Mouse (Mus musculus) forebrain, embryonic 13.5 days (tissue): ENCODE measurements at regions not wholly inside any gene's neighbourhood (a gene's known extent, or its start where the extent isn't known, plus 50 kb on each side); places are given as distances from the start of the nearest gene placed in this dataset.

Source experiments
- ATAC-seq: fragments of 200-750 bp; cut with Nextera tagmentation; 2 replicates; pipeline ENCODE4 v1.8.0; 2017
- H3K27ac ChIP-seq: fragments of 300-500 bp; sonication (generic); 2 replicates; pipeline ENCODE4 v1.5.1; 2015; ENCODE audit warnings: inconsistent platforms, mild to moderate bottlenecking, moderate library complexity
- H3K27me3 ChIP-seq: fragments of 300-500 bp; sonication (generic); 2 replicates; pipeline ENCODE4 v1.6.1; 2015; ENCODE audit warnings: mild to moderate bottlenecking, inconsistent platforms
- H3K36me3 ChIP-seq: fragments of 300-500 bp; sonication (generic); 2 replicates; pipeline ENCODE4 v1.6.1; 2015; ENCODE audit warnings: mild to moderate bottlenecking, inconsistent platforms; ENCODE audit not compliant: poor library complexity, severe bottlenecking
- H3K4me1 ChIP-seq: fragments of 300-500 bp; sonication (generic); 2 replicates; pipeline ENCODE4 v1.6.1; 2015; ENCODE audit warnings: inconsistent platforms
- H3K4me2 ChIP-seq: fragments of 300-500 bp; sonication (generic); 2 replicates; pipeline ENCODE4 v1.6.1; 2015; ENCODE audit warnings: inconsistent platforms, mild to moderate bottlenecking, moderate library complexity
- H3K4me3 ChIP-seq: fragments of 300-500 bp; sonication (generic); 2 replicates; pipeline ENCODE4 v1.5.1; 2015; ENCODE audit warnings: mild to moderate bottlenecking, inconsistent platforms
- H3K9ac ChIP-seq: fragments of 300-500 bp; sonication (generic); 2 replicates; pipeline ENCODE4 v1.6.1; 2015; ENCODE audit warnings: mild to moderate bottlenecking, inconsistent platforms
- H3K9me3 ChIP-seq: fragments of 300-500 bp; sonication (generic); replicated peaks from 2 replicates; pipeline ENCODE4 v1.6.1; 2016; ENCODE audit warnings: inconsistent platforms
- WGBS: fragments of 180-500 bp; shearing (Covaris S2); methylation state at CpG from one replicate; pipeline ENCODE4 v1.1.7; 2015; 5-methylcytosine and 5-hydroxymethylcytosine counted together

DNA sequence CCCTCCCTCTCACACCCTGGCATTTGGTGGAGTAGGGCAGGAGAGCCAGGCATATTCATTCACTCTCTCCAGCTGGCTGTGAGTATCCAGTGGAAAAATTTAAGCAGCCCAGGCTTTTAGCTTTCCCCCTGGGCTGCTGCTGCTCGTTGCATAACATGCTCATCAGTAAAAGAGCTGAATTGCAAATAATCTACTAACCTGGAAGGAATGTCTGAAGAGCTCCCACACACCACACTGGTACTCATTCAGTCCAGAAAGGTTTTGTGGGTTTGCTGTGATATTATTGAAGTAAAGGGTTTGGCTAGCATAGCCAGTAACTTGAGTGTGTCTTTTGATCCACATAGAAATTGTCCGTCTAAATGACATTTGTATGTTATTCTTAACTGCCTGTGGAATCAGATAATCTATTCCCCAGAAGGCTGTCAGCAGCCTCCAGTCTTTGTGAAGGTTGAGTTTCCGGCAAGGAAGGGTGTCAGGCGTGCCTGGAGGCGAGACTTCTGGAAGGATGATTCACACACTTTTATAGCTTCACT, 334.5 kb upstream of the Trib2 start:
- no peak for ATAC-seq

DNA sequence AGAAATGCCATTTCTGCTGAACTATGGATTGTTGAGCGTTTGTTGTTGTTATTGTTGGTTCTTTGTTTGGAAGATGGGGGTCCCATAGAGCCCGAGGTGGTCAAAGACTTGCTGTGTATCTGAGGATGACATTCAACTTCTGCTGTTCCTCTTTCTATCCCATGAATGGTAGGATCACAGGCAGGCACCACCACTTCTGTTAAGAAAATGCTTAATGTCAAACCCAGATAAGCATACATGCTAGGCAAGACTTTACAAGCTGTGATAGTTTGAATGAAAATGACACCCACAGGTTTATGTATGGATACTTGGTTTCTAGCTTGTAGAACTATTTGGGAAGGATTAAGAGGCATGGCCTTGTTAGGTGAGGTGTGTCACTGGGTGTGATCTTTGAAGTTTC, 330.2 kb upstream of the Trib2 start:
- Histone ChIP-seq H3K36me3 (no peaks in the 10 kb centered on the region), H3K4me1 (no peaks in the 10 kb centered on the region), H3K9ac (no peak overlapping the region), H3K9me3 (no peaks in the 10 kb centered on the region), H3K4me2 (no peak overlapping the region), H3K27ac (no peak overlapping the region), H3K27me3 (no peaks in the 10 kb centered on the region), H3K4me3 (no peak overlapping the region)
- 76% methylated on average over 2 of the region's 2 CpGs for WGBS
- ATAC-seq, result no peak

More for the DNA sequence above, 334.5 kb upstream of the Trib2 start:
- Histone ChIP-seq H3K9ac (no peak overlapping the region), H3K36me3 (no peaks in the 10 kb centered on the region), H3K4me1 (peaks cover 8% of the 10 kb centered on the region), H3K27me3 (no peaks in the 10 kb centered on the region), H3K9me3 (no peaks in the 10 kb centered on the region), H3K27ac (no peak overlapping the region), H3K4me3 (no peak overlapping the region), H3K4me2 (no peak overlapping the region)
- 68% methylated on average over 5 of the region's 5 CpGs for WGBS

DNA sequence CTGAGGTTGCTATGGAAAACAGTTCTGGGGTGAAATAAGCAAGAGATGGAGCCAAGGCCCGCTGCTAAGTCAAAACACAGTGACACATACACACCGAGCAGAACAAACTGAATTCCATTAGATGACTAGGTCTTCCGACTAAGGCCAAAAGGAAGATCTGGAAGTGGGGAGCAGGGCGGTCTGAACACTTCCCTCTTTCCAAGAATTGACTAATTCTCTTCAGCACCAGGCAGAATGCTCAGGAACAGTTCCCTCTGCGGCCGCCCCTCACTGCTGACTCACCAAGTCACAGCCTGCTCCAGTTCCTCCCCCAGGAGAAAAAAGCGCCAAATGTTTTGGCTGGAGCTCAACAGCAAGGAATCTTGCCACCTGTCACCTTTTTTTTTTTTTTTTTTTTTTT, 328.9 kb upstream of the Trib2 start:
- Histone ChIP-seq H3K4me1 (no peaks in the 10 kb centered on the region), H3K4me2 (no peak overlapping the region), H3K9me3 (no peaks in the 10 kb centered on the region), H3K4me3 (no peak overlapping the region), H3K9ac (no peak overlapping the region), H3K36me3 (no peaks in the 10 kb centered on the region), H3K27ac (no peak overlapping the region), H3K27me3 (no peaks in the 10 kb centered on the region)
- 86% methylated on average over 7 of the region's 7 CpGs for WGBS
- ATAC-seq, result no peak

DNA sequence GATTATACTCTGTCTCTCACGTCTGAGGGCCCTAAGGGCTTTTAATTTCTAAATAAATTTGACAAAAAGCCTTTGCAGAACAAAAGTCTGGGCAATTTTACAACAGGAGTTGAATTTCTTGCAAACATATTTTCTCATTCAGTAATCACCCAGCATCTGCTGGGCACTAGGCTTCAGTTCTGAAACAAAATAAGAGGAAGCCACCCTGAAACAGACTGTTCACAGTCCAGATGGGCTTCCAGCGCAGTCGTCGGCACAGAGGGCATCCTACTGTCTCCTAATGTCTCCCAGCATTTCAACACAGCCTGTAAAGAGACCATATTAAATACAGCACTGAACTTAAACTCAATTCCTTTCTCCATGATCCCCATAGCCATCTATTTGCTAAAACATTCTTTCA, 324.5 kb upstream of the Trib2 start:
- Histone ChIP-seq H3K9ac (no peak overlapping the region), H3K36me3 (no peaks in the 10 kb centered on the region), H3K27me3 (no peaks in the 10 kb centered on the region), H3K9me3 (no peaks in the 10 kb centered on the region), H3K4me1 (no peaks in the 10 kb centered on the region), H3K4me3 (no peak overlapping the region), H3K27ac (no peak overlapping the region), H3K4me2 (no peak overlapping the region)
- ATAC-seq, result no peak
- WGBS, result 68% methylated on average over 4 of the region's 4 CpGs

DNA sequence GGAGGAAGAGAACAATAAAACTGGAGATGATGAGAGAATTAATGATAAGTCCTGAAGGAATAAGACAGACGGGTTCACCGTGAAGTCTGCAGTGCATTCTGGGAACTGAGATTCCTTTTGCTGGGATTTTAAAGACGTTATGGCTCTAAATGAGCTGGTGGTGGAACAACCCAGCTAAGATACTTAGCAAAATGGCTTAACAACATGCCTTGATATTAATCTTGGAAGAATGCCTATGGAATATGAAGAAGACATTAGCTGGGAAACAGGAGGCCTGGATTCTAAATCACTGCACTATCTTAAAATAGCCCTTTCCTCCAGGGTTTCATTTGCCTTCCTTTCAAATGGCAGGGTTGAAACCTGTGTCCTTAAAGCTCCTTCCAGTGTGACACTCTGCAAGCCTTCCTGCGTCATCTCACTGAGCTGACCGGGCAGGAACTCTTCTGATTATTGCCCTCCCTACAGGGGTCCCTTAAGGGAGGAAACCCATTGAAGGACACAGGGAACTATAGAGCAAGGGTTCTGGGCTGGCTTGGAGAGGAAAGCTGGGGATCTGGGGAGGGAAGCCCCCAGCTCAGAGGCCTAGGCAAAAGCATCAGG, 323.9 kb upstream of the Trib2 start:
- Histone ChIP-seq H3K4me2 (no peak overlapping the region), H3K4me3 (no peak overlapping the region), H3K27me3 (no peaks in the 10 kb centered on the region), H3K27ac (no peak overlapping the region), H3K4me1 (no peaks in the 10 kb centered on the region), H3K9me3 (no peaks in the 10 kb centered on the region), H3K36me3 (no peaks in the 10 kb centered on the region), H3K9ac (no peak overlapping the region)
- 63% methylated on average over 5 of the region's 5 CpGs for WGBS
- ATAC-seq, result no peak

DNA sequence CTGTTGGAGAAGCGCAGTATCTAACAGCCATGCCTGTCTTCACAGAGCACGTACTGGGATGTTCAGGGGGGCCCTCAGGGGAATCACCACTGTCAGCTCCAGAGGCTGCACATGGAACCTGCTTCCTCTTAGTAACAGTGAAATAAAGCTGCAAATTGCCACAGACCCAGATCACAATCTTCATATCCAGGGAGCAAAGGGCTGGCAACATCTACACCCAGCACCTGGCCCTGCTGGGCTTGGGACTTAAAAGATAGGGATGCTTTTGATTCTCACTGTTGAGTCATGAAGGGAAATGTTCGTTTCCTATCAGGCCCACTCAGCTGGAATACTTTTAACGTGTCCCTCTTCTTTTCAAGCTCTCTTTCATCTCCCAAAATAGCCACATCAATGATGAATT, 322.4 kb upstream of the Trib2 start:
- no peak for ATAC-seq
- no peaks in the 10 kb centered on the region for H3K36me3 ChIP-seq
- 61% methylated on average over 4 of the region's 4 CpGs for WGBS

DNA sequence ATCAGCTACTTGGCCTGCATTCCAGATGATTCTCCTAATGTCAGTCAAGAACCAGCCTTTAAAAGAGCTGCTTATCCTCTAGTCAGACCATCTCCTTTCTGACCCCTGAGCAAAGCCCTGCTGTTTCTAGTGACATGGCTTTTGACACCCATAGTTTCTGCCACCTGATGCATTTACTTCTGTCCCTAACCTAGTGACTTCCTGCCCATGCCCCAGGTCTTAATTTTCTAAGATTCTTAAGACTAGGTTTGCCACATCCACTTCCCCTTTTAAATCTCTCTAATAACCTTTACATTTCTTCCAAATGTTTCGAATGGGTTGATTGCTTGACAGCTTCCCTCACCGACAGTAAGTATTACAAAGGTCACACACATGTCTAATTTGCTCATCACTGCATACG, 321.1 kb upstream of the Trib2 start:
- no peak overlapping the region for H3K27ac ChIP-seq
- WGBS, result 89% methylated on average over 3 of the region's 3 CpGs

More for the DNA sequence above, 322.4 kb upstream of the Trib2 start:
- H3K4me1 ChIP-seq, result no peaks in the 10 kb centered on the region
- H3K4me3 ChIP-seq, result no peak overlapping the region
- H3K4me2 ChIP-seq, result no peak overlapping the region
- no peaks in the 10 kb centered on the region for H3K9me3 ChIP-seq
- no peak overlapping the region for H3K27ac ChIP-seq
- H3K27me3 ChIP-seq, result no peaks in the 10 kb centered on the region
- no peak overlapping the region for H3K9ac ChIP-seq

DNA sequence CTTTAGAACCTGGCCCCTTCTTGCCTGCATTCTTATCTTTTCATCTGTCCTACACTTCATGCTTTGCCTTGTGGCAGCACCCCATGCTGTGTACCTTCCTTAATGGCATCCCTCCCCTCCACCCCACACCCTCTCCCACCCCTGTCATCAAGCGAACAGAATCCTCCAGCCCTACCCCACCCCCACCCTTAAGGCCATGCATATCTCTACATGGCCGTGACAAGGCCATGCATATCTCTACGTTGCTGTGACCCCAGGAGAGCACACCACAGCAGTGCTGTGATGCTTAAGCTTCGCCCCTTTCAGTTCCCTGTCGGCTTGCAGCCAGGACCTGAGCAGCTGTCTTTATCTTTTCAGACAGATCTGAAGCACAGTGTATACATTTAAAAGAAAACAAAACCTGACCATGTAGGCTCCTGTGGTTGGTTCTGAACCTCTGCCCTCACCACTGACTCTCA, 319.5 kb upstream of the Trib2 start:
- no peaks in the 10 kb centered on the region for H3K9me3 ChIP-seq
- no peak overlapping the region for H3K4me3 ChIP-seq
- no peak overlapping the region for H3K27ac ChIP-seq
- no peaks in the 10 kb centered on the region for H3K27me3 ChIP-seq
- 24% methylated on average over 5 of the region's 5 CpGs for WGBS
- no peak for ATAC-seq
- no peaks in the 10 kb centered on the region for H3K4me1 ChIP-seq
- no peak overlapping the region for H3K9ac ChIP-seq
- H3K36me3 ChIP-seq, result no peaks in the 10 kb centered on the region
- no peak overlapping the region for H3K4me2 ChIP-seq

More for the DNA sequence above, 321.1 kb upstream of the Trib2 start:
- Histone ChIP-seq H3K4me2 (no peak overlapping the region), H3K9me3 (no peaks in the 10 kb centered on the region), H3K9ac (no peak overlapping the region), H3K4me3 (no peak overlapping the region), H3K27me3 (no peaks in the 10 kb centered on the region), H3K4me1 (no peaks in the 10 kb centered on the region), H3K36me3 (no peaks in the 10 kb centered on the region)
- no peak for ATAC-seq

DNA sequence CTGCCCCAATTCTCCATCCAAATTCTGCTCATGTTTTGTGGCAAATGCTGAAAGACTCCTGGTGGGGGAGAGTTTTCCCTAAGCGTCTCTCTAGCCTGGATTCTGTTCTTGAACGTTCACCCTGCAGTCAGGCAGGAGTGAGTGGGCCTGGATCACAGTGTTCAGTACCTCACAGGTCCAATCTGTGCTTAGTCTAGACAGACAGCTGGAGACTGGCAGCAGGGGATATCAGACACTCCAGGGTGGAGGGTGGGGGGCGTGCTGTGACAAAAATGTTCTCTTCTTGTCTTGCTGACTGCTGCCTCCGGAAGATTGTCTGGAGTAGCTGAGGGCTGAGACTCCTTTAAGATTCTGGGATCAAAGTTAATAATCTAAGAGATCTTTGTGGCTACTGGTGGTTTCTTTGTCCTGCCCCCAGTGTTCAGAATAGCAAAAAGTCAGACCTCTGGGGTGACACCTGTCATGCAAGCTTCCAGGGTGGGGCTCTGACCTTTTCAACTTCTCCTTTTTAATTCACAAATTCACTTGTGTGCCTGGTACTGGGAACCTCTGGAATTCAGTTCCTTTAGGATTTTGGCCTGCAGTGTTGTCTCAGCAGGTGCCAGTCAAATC, 319.0 kb upstream of the Trib2 start:
- H3K27ac ChIP-seq, result no peak overlapping the region
- no peaks in the 10 kb centered on the region for H3K27me3 ChIP-seq
- 30% methylated on average over 4 of the region's 4 CpGs for WGBS
- ATAC-seq, result no peak
- no peak overlapping the region for H3K4me2 ChIP-seq
- H3K4me3 ChIP-seq, result no peak overlapping the region
- H3K36me3 ChIP-seq, result no peaks in the 10 kb centered on the region
- H3K9me3 ChIP-seq, result no peaks in the 10 kb centered on the region
- H3K4me1 ChIP-seq, result no peaks in the 10 kb centered on the region
- H3K9ac ChIP-seq, result no peak overlapping the region

DNA sequence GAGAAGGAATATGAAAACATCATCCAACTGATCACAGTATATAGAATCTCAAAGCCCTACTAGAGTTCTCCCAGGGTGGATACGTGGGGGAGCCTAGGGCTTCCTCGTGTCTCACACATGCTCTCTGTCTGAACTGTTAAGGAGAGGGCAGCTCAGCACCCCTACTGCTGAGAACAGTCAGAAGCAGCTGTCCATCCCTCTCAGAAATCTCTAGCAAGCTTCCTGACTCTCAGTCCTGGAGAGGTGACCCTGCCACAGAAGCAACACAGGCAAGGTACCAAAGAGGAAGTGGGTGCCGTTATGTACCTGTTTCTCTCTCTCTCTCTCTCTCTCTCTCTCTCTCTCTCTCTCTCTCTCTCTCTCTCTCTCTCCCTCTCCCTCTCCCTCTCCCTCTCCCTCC, 317.7 kb upstream of the Trib2 start:
- no peak overlapping the region for H3K27ac ChIP-seq
- WGBS, result 83% methylated on average over 3 of the region's 3 CpGs

DNA sequence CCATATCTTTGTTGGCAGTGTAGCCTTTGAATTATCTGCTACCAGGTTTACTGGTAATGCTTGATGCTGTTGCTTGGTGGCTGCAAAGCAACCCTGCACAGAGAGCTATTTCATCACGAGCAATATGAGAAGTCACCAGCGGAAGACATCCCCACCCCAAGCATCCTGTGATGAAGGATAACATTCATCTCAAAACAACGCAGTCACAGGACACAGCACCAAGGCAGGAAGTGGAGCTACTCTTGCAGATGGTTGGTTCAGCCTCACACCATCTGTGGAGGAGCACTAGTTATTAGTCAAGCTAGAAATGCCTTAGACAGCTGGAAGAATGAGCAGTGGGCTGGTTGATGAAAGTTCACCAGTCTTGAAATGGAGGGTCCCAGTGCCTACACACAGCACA, 316.5 kb upstream of the Trib2 start:
- H3K4me3 ChIP-seq, result no peak overlapping the region
- no peak overlapping the region for H3K27ac ChIP-seq
- no peaks in the 10 kb centered on the region for H3K9me3 ChIP-seq
- H3K27me3 ChIP-seq, result no peaks in the 10 kb centered on the region
- no peak for ATAC-seq
- 86% methylated on average over 3 of the region's 3 CpGs for WGBS
- no peaks in the 10 kb centered on the region for H3K4me1 ChIP-seq
- H3K4me2 ChIP-seq, result no peak overlapping the region
- no peaks in the 10 kb centered on the region for H3K36me3 ChIP-seq
- H3K9ac ChIP-seq, result no peak overlapping the region

More for the DNA sequence above, 317.7 kb upstream of the Trib2 start:
- Histone ChIP-seq H3K27me3 (no peaks in the 10 kb centered on the region), H3K4me2 (no peak overlapping the region), H3K9ac (no peak overlapping the region), H3K4me1 (no peaks in the 10 kb centered on the region), H3K36me3 (no peaks in the 10 kb centered on the region), H3K9me3 (no peaks in the 10 kb centered on the region), H3K4me3 (no peak overlapping the region)
- ATAC-seq, result no peak

DNA sequence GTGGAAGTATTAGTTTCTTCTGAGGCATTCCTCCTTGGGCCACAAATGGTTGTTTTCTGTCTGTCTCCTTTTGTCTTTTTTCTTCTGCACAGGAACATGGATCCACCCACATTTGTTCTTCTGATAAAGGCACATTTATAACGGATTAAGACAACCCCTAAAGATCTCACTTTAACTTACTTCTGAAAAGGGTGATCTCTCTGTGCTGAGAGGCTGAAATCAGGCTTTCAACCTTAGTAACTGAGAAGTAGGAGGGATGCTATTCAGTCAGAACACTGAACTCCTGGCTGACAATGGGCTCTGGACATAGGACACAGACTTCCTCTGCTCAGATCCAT, 315.0 kb upstream of the Trib2 start:
- Histone ChIP-seq H3K4me3 (no peak overlapping the region), H3K27me3 (no peaks in the 10 kb centered on the region), H3K4me2 (no peak overlapping the region), H3K27ac (no peak overlapping the region), H3K4me1 (no peaks in the 10 kb centered on the region), H3K36me3 (no peaks in the 10 kb centered on the region), H3K9me3 (no peaks in the 10 kb centered on the region), H3K9ac (no peak overlapping the region)
- 24% methylated on average over 1 of the region's 1 CpGs for WGBS
- ATAC-seq, result no peak
